Mouse (Mus musculus): ENCODE measurements around the gene Col25a1. TPM values are rescaled to one million over a fixed set of nuclear protein-coding genes. Genes with fewer than 3 reads are reported as not detected.

The Col25a1 gene
- 0.04 TPM in 1 of 2 replicates, not detected in the other for polyA plus RNA-seq (2012; rRNA removed)

DNA sequence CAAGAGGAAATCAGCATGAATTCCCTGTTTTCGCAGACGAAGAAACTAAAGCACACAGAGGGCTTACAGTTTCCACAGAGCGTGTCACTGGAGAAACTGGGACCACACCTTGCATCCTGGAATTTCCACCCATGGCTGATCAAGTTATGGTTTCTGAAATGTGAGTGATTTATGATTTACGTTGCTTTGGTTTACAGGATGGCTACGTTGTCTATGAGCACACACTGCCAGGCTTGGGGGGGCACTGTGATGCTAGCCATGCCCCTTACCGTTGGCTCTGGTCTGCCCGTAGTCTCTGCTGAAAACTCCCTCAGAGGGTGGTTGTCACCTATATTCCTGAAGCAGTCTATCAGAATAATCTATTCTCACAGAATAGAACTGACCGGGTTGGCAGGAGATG is at the start of gene Col25a1:
Gene Col25a1, plus strand, starts transcription at position 301 of the 400 bp plus-strand sequence.
- Histone ChIP-seq H3K4me1 (ENCODE audit: control insufficient read depth, insufficient read depth, insufficient read length, low read length) (no peaks in the 10 kb centered on the region), H3K4me3 (ENCODE audit: low read depth, low read length) (no peak within 1 kb of the TSS), H3K27ac (ENCODE audit: insufficient read depth, low read depth, low read length) (no peak within 1 kb of the TSS), H3K36me3 (ENCODE audit: control insufficient read depth, insufficient read depth, low read length) (no peaks in the 10 kb centered on the region), H3K27me3 (ENCODE audit: control insufficient read depth, insufficient read depth, low read length) (no peaks in the 10 kb centered on the region)
- no peak for TF ChIP-seq POLR2A (IDR thresholded peaks at IDR 0.05; ENCODE audit: low read depth, low read length)
- 78% methylated on average over 8 of the region's 8 CpGs for WGBS

DNA sequence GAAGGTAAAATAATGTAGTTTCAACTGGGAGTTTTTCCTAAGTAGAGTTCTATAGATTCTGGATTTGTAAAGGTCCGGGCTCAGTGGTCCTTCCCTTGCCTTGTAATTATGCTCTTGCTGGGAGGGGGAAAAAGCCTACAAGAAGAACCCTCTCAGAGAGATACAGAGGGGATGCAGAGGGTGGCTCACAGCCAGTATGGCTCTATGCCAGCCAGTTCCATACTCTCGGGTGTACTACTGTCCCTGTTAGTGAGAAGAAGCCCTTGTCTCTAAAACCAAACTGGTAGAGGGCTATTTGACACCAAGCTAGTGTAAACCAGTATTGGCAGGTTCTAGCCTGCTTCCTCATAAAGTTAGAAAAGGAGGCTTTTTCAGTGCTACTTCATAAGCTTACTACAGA is 48.0 kb upstream of the Col25a1 start:
- Histone ChIP-seq H3K4me1 (ENCODE audit: control insufficient read depth, insufficient read depth, insufficient read length, low read length) (no peaks in the 10 kb centered on the region), H3K36me3 (ENCODE audit: control insufficient read depth, insufficient read depth, low read length) (no peaks in the 10 kb centered on the region), H3K27ac (ENCODE audit: insufficient read depth, low read depth, low read length) (no peak overlapping the region), H3K4me3 (ENCODE audit: low read depth, low read length) (no peak overlapping the region), H3K27me3 (ENCODE audit: control insufficient read depth, insufficient read depth, low read length) (no peaks in the 10 kb centered on the region)
- TF ChIP-seq CTCF (IDR thresholded peaks at IDR 0.05; ENCODE audit: extremely low read depth, insufficient read length, insufficient replicate concordance, low read depth, low read length) (no peak), POLR2A (IDR thresholded peaks at IDR 0.05; ENCODE audit: low read depth, low read length) (no peak)
- WGBS: 40% methylated on average over 2 of the region's 2 CpGs

DNA sequence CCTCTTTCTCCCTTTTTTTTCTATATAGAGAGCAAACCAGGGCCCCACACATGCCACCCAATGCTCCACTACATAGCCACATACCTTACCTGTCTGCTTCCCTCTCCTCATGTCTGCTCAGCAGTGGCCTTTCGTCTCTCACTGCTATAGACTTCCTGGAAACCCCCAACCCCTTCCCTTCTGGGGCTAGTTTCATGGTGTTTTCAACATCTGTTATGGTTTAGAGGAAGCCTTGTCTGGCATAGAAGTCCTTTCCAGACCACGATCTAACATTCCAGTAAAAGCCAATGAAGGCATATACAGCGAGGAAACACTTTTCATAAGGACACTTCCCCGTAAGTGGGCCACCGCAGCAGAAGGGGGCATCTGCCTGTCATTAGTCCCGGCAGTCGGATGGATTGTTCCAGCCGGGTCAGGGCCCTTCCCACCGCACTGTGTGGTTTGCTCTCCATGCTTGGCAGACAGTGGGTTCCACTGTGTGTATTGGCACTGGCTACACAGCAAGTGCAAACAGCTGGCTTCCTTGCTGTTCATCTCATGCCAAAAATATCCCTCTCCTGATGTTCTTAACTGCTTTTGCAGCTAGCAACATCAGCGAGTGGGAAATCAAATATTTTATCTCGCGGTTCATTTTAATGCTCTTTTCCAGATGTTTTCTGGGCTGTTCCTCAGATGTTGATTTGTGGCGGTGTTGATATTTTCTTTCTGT is 44.8 kb upstream of the Col25a1 start:
- H3K4me1 ChIP-seq (ENCODE audit: control insufficient read depth, insufficient read depth, insufficient read length, low read length): no peaks in the 10 kb centered on the region
- H3K36me3 ChIP-seq (ENCODE audit: control insufficient read depth, insufficient read depth, low read length): no peaks in the 10 kb centered on the region
- TF ChIP-seq CTCF (IDR thresholded peaks at IDR 0.05; ENCODE audit: extremely low read depth, insufficient read length, insufficient replicate concordance, low read depth, low read length) (no peak), POLR2A (IDR thresholded peaks at IDR 0.05; ENCODE audit: low read depth, low read length) (no peak)
- WGBS: 58% methylated on average over 13 of the region's 13 CpGs
- H3K27ac ChIP-seq (ENCODE audit: insufficient read depth, low read depth, low read length): no peak overlapping the region
- no peak overlapping the region for H3K4me3 ChIP-seq (ENCODE audit: low read depth, low read length)
- no peaks in the 10 kb centered on the region for H3K27me3 ChIP-seq (ENCODE audit: control insufficient read depth, insufficient read depth, low read length)

DNA sequence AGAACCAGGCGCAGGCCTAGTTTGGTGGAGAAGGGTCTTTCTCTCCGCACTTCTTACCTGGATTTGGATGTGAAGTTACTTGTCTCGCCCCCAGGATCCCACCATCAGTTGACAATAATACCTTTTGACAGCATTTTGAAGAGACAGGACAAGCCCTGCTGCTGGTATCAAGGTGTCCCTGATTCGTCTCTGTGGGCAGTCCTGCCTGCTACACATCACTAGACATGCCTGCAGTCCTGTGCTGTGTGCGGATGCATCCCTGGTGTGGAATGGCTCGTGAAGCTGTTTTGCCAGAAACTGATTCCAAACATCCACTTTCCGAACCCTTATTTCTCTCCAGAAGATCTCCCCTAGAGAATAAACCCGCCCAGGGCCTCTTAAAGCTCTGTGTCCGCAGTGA is 43.8 kb upstream of the Col25a1 start:
- TF ChIP-seq CTCF (IDR thresholded peaks at IDR 0.05; ENCODE audit: extremely low read depth, insufficient read length, insufficient replicate concordance, low read depth, low read length) (no peak), POLR2A (IDR thresholded peaks at IDR 0.05; ENCODE audit: low read depth, low read length) (no peak)
- Histone ChIP-seq H3K36me3 (ENCODE audit: control insufficient read depth, insufficient read depth, low read length) (no peaks in the 10 kb centered on the region), H3K27me3 (ENCODE audit: control insufficient read depth, insufficient read depth, low read length) (no peaks in the 10 kb centered on the region), H3K4me1 (ENCODE audit: control insufficient read depth, insufficient read depth, insufficient read length, low read length) (no peaks in the 10 kb centered on the region), H3K27ac (ENCODE audit: insufficient read depth, low read depth, low read length) (no peak overlapping the region), H3K4me3 (ENCODE audit: low read depth, low read length) (no peak overlapping the region)
- 81% methylated on average over 9 of the region's 9 CpGs for WGBS

DNA sequence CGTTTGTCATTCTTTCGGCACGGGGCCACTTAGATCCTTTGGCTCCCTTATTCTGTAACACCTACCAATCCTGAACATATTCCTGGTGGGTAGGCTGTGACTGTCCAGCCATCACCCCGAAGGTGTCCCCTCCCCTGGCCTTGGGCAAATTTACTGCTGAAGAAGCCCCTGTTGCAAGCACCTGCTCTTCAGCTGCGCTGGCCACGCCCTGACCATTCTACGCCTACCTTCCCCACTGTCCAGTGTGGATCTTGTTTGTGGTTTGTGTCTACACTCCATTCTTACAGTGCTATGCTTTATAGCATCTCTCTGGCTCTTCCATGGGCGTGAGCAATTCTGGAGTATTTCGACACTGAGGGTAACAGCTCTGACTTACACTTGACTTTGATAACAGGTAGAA is 42.6 kb upstream of the Col25a1 start:
- Histone ChIP-seq H3K27ac (ENCODE audit: insufficient read depth, low read depth, low read length) (no peak overlapping the region), H3K4me1 (ENCODE audit: control insufficient read depth, insufficient read depth, insufficient read length, low read length) (no peaks in the 10 kb centered on the region), H3K4me3 (ENCODE audit: low read depth, low read length) (no peak overlapping the region), H3K27me3 (ENCODE audit: control insufficient read depth, insufficient read depth, low read length) (no peaks in the 10 kb centered on the region), H3K36me3 (ENCODE audit: control insufficient read depth, insufficient read depth, low read length) (no peaks in the 10 kb centered on the region)
- no peak for TF ChIP-seq CTCF (IDR thresholded peaks at IDR 0.05; ENCODE audit: extremely low read depth, insufficient read length, insufficient replicate concordance, low read depth, low read length)
- no peak for TF ChIP-seq POLR2A (IDR thresholded peaks at IDR 0.05; ENCODE audit: low read depth, low read length)
- 81% methylated on average over 9 of the region's 9 CpGs for WGBS

DNA sequence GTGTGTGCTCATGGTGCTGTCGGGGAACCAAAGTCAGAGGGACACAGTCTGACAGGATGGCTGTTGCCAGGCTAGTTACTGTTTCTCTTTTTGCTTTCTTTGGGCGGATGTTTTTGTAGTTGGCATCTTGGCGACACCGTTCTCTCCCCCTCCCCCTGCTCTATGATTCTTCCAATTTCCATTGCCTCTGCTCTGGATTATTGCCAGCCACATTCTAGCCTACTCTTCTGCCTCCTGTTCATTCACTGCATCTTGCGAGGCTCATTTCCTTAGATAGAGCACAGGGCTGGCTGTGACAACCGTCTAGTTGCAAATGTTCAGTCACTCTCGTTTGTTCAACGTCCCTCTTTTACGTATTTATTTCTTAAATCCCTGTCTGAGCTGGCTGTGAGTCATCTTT is 40.8 kb upstream of the Col25a1 start:
- Histone ChIP-seq H3K4me3 (ENCODE audit: low read depth, low read length) (no peak overlapping the region), H3K27me3 (ENCODE audit: control insufficient read depth, insufficient read depth, low read length) (no peaks in the 10 kb centered on the region), H3K36me3 (ENCODE audit: control insufficient read depth, insufficient read depth, low read length) (no peaks in the 10 kb centered on the region), H3K27ac (ENCODE audit: insufficient read depth, low read depth, low read length) (no peak overlapping the region), H3K4me1 (ENCODE audit: control insufficient read depth, insufficient read depth, insufficient read length, low read length) (no peaks in the 10 kb centered on the region)
- TF ChIP-seq CTCF (IDR thresholded peaks at IDR 0.05; ENCODE audit: extremely low read depth, insufficient read length, insufficient replicate concordance, low read depth, low read length): no peak
- TF ChIP-seq POLR2A (IDR thresholded peaks at IDR 0.05; ENCODE audit: low read depth, low read length): no peak
- WGBS: 70% methylated on average over 9 of the region's 9 CpGs

DNA sequence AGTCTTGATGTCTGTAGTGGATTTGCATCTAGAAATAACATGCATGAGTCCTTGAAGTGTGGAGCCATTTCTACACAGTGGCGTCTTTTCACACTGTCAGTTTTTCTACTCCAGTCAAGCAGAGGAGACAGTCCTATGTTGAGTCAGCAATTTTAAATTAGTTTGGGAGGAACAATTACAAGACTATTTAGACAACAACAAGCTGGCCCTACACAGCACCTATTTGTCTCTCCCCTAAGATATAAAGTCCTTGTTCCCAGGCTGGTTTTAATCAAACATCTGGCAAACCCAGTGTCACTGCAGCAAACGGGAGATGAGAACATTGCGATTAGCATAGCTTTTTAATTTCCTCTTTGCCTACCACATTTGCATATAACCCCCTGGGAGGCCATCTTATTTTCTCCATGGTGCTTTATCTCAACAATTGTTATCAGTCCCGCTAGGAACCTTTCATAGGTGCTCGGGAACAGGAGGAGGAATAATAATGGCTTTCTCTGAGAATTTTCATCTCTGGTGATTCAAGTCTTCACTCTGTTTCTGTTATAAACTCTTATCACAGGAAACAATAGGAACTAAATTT is 37.1 kb upstream of the Col25a1 start:
- H3K36me3 ChIP-seq (ENCODE audit: control insufficient read depth, insufficient read depth, low read length): no peaks in the 10 kb centered on the region
- H3K4me3 ChIP-seq (ENCODE audit: low read depth, low read length): no peak overlapping the region
- no peaks in the 10 kb centered on the region for H3K4me1 ChIP-seq (ENCODE audit: control insufficient read depth, insufficient read depth, insufficient read length, low read length)
- no peaks in the 10 kb centered on the region for H3K27me3 ChIP-seq (ENCODE audit: control insufficient read depth, insufficient read depth, low read length)
- WGBS: 64% methylated on average over 5 of the region's 5 CpGs
- no peak for TF ChIP-seq POLR2A (IDR thresholded peaks at IDR 0.05; ENCODE audit: low read depth, low read length)
- no peak for TF ChIP-seq CTCF (IDR thresholded peaks at IDR 0.05; ENCODE audit: extremely low read depth, insufficient read length, insufficient replicate concordance, low read depth, low read length)
- H3K27ac ChIP-seq (ENCODE audit: insufficient read depth, low read depth, low read length): no peak overlapping the region
